Mouse (Mus musculus): ENCODE measurements at regions not wholly inside any gene's neighbourhood (a gene's known extent, or its start where the extent isn't known, plus 50 kb on each side); places are given as distances from the start of the nearest gene placed in this dataset.

GRCm38 (mm10) chr5:46278190-46278589 lies 420.8 kb upstream of the Lcorl start:
- DNase-seq (ENCODE audit: low spot score in 2 of 2): no peak

GRCm38 (mm10) chr5:46256730-46257129 lies 399.3 kb upstream of the Lcorl start:
- no peak for DNase-seq (ENCODE audit: low spot score in 2 of 2)

- no peak for DNase-seq (ENCODE audit: low spot score in 2 of 2)
These were observed 396.5 kb upstream of the Lcorl start for GRCm38 (mm10) chr5:46253940-46254339.

- no peak for DNase-seq (ENCODE audit: low spot score in 2 of 2)
These were observed 378.1 kb upstream of the Lcorl start for GRCm38 (mm10) chr5:46235364-46236067.

GRCm38 (mm10) chr5:46232780-46233179 lies 375.4 kb upstream of the Lcorl start:
- no peak for DNase-seq (ENCODE audit: low spot score in 2 of 2)

GRCm38 (mm10) chr5:46228667-46229066 lies 371.3 kb upstream of the Lcorl start:
- no peak for DNase-seq (ENCODE audit: low spot score in 2 of 2)

- DNase-seq (ENCODE audit: low spot score in 2 of 2): no peak
These were observed 355.5 kb upstream of the Lcorl start for GRCm38 (mm10) chr5:46212845-46213468.

- DNase-seq (ENCODE audit: low spot score in 2 of 2): no peak
These were observed 351.7 kb upstream of the Lcorl start for GRCm38 (mm10) chr5:46209076-46209475.

- no peak for DNase-seq (ENCODE audit: low spot score in 2 of 2)
These were observed 346.3 kb upstream of the Lcorl start for GRCm38 (mm10) chr5:46203744-46204143.

GRCm38 (mm10) chr5:46202457-46202772 lies 345.0 kb upstream of the Lcorl start:
- no peak for DNase-seq (ENCODE audit: low spot score in 2 of 2)

GRCm38 (mm10) chr5:46201639-46202456 lies 344.4 kb upstream of the Lcorl start:
- no peak for DNase-seq (ENCODE audit: low spot score in 2 of 2)

GRCm38 (mm10) chr5:46186908-46187307 lies 329.5 kb upstream of the Lcorl start:
- no peak for DNase-seq (ENCODE audit: low spot score in 2 of 2)

- no peak for DNase-seq (ENCODE audit: low spot score in 2 of 2)
These were observed 324.7 kb upstream of the Lcorl start for GRCm38 (mm10) chr5:46182157-46182556.

- no peak for DNase-seq (ENCODE audit: low spot score in 2 of 2)
These were observed 314.9 kb upstream of the Lcorl start for GRCm38 (mm10) chr5:46172315-46172714.

- no peak for DNase-seq (ENCODE audit: low spot score in 2 of 2)
These were observed 303.4 kb upstream of the Lcorl start for GRCm38 (mm10) chr5:46160774-46161173.

GRCm38 (mm10) chr5:46151973-46152372 lies 294.6 kb upstream of the Lcorl start:
- DNase-seq (ENCODE audit: low spot score in 2 of 2): no peak

GRCm38 (mm10) chr5:46150825-46151224 lies 293.4 kb upstream of the Lcorl start:
- DNase-seq (ENCODE audit: low spot score in 2 of 2): no peak

GRCm38 (mm10) chr5:46149851-46150615 lies 292.6 kb upstream of the Lcorl start:
- DNase-seq (ENCODE audit: low spot score in 2 of 2): no peak

- DNase-seq (ENCODE audit: low spot score in 2 of 2): no peak
These were observed 281.6 kb upstream of the Lcorl start for GRCm38 (mm10) chr5:46139024-46139423.

- no peak for DNase-seq (ENCODE audit: low spot score in 2 of 2)
These were observed 280.3 kb upstream of the Lcorl start for GRCm38 (mm10) chr5:46137695-46138094.

- no peak for DNase-seq (ENCODE audit: low spot score in 2 of 2)
These were observed 250.6 kb upstream of the Lcorl start for GRCm38 (mm10) chr5:46108020-46108419.

GRCm38 (mm10) chr5:46103350-46103749 lies 245.9 kb upstream of the Lcorl start:
- no peak for DNase-seq (ENCODE audit: low spot score in 2 of 2)

Measured in natural killer cell, adult 2 months (primary cell).